12 mouse cellular contexts compared by ENCODE assay signal in the genomic region with DNA sequence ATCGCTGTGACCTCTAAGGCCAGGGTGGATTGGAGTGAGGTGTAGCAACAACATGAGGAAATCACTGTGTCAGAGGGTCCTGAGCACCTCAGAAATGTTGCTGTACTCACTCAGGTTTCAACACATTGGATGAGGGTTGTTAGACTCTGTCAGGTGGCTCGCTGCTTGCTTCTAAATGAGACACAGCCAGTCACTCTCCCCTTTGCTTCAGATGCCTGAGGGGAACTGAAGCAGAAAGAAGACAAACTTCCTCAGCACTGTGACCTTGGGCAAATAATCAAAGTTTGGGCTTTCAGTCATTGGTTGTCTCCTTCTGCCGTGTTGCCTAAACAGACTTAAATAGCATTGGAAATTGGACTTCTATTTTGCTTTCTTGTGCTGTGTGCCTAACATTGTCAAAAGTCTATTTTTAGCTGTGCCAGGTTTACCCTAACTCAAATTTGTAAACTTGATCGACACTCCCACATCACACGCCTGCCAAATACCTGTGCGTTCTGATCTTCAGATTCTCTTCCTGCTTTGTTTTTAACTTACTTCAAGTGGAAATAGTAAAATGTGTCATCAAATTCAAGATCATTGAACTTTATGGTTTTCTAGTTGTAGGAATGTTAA.
DNase-seq lines count a peak whose midpoint lies in the region; ATAC-seq and TF ChIP-seq lines count a peak whose summit lies in the region.
"Had no signal": no experiment of that assay in that cellular context is flagged by ENCODE, and none has a peak within 500 bp of the region (broad histone marks: within the 10 kb centered on the region; RNA-seq: fewer than 3 reads in every experiment).

No protein-coding gene starts in this region.

- intact Hi-C loops in heart, postnatal 36 days (cut with DNase I) = no loop called here

- no peak overlapping the region for H3K4me3 ChIP-seq in heart, embryonic 14.5 days (ENCODE audit: control insufficient read depth in 1 of 2, insufficient read depth in 1 of 2, low read depth in 1 of 2, low read length in 2 of 2)
- H3K4me3 ChIP-seq in heart, postnatal 0 days (ENCODE audit: low read depth, low read length) = no peak overlapping the region
- H3K4me3 ChIP-seq: embryonic facial prominence, embryonic 15.5 days; forebrain, embryonic 12.5 days had no signal

- no peak for TF ChIP-seq CTCF in heart, postnatal 0 days (IDR thresholded peaks at IDR 0.05; ENCODE audit: low read depth)

- H3K27ac ChIP-seq in heart, embryonic 14.5 days (replicated peaks in 1 of 2; ENCODE audit: control insufficient read depth in 1 of 2, insufficient read depth in 1 of 2, low read depth in 2 of 2, low read length in 2 of 2) = peak overlapping the region; percentile 62 to 74
- peak overlapping the region; percentile 73 for H3K27ac ChIP-seq in heart, postnatal 0 days (ENCODE audit: low read depth)
- H3K27ac ChIP-seq: embryonic facial prominence, embryonic 15.5 days; forebrain, embryonic 12.5 days had no signal

- DNase-seq in heart, postnatal 36 days = no peak
- DNase-seq in heart, postnatal 0 days (ENCODE audit: low spot score) = no peak
- DNase-seq in kidney, adult 18-20 months = peak; percentile 48
- peak; percentile 49 to 63 for DNase-seq in kidney, postnatal 25 days
- no peak for DNase-seq in urinary bladder, postnatal 14 days (ENCODE audit: low spot score)
- no peak for DNase-seq in thymus, postnatal 14 days
- DNase-seq: cerebellum, adult 11 months; thymus, adult 2 months had no signal

- H3K4me1 ChIP-seq in heart, embryonic 14.5 days (ENCODE audit: control insufficient read depth in 2 of 2, insufficient read depth in 2 of 2, low read length in 2 of 2) = peaks cover 8 to 26% of the 10 kb centered on the region in 2 experiments
- peaks cover 34% of the 10 kb centered on the region for H3K4me1 ChIP-seq in heart, postnatal 0 days (ENCODE audit: control insufficient read depth, insufficient read depth)
- H3K4me1 ChIP-seq: forebrain, embryonic 12.5 days had no signal

- no peaks in the 10 kb centered on the region for H3K27me3 ChIP-seq in heart, embryonic 14.5 days (ENCODE audit: control insufficient read depth, insufficient read depth, low read length)
- H3K27me3 ChIP-seq in heart, postnatal 0 days (ENCODE audit: control insufficient read depth, insufficient read depth, low read length) = no peaks in the 10 kb centered on the region
- H3K27me3 ChIP-seq: CH12.LX; embryonic facial prominence, embryonic 15.5 days; forebrain, embryonic 12.5 days had no signal

- no peaks in the 10 kb centered on the region for H3K36me3 ChIP-seq in heart, embryonic 14.5 days (ENCODE audit: control insufficient read depth, insufficient read depth, low read length)
- peaks cover 7% of the 10 kb centered on the region; the same call in 1 of the 2 replicates for H3K36me3 ChIP-seq in heart, postnatal 0 days (replicated peaks; ENCODE audit: control insufficient read depth, insufficient read depth, low read length)
- H3K36me3 ChIP-seq: embryonic facial prominence, embryonic 15.5 days; forebrain, embryonic 12.5 days had no signal

- 0 out of 2 replicates have a peak, but pooled peaks cover 6% of the 10 kb centered on the region for H3K9me3 ChIP-seq in heart, embryonic 14.5 days (ENCODE audit: control insufficient read depth, low read length)
- H3K9me3 ChIP-seq in heart, postnatal 0 days (replicated peaks; ENCODE audit: control insufficient read depth, low read length) = 0 out of 2 replicates have a peak, but pooled peaks cover 4% of the 10 kb centered on the region
- H3K9me3 ChIP-seq: embryonic facial prominence, embryonic 15.5 days; forebrain, embryonic 12.5 days had no signal

- H3K9ac ChIP-seq in heart, embryonic 14.5 days (ENCODE audit: low read length) = peak overlapping the region; percentile 5; the same call in 1 of the 2 replicates
- no peak overlapping the region for H3K9ac ChIP-seq in heart, postnatal 0 days (replicated peaks; ENCODE audit: low read depth, low read length)
- H3K9ac ChIP-seq: embryonic facial prominence, embryonic 15.5 days; forebrain, embryonic 12.5 days had no signal

- TF ChIP-seq EP300 in heart, postnatal 0 days (IDR thresholded peaks at IDR 0.05; ENCODE audit: low read depth) = no peak

- WGBS in heart, embryonic 14.5 days = 51% methylated on average over 6 of the region's 6 CpGs
- 43% methylated on average over 6 of the region's 6 CpGs for WGBS in heart, postnatal 0 days

- H3K4me2 ChIP-seq in heart, embryonic 14.5 days (ENCODE audit: low read length) = 0 out of 2 replicates have a peak overlapping the region, but pooled peaks have one; percentile 2
- no peak overlapping the region for H3K4me2 ChIP-seq in heart, postnatal 0 days (ENCODE audit: low read depth, low read length)
- H3K4me2 ChIP-seq: embryonic facial prominence, embryonic 15.5 days; forebrain, embryonic 12.5 days had no signal

- ATAC-seq in heart, embryonic 14.5 days (ENCODE audit: insufficient number of reproducible peaks, insufficient read depth, low FRiP score, low read depth) = no peak
- peak; percentile 30; the same call in 1 of the 2 replicates for ATAC-seq in heart, postnatal 0 days (ENCODE audit: insufficient read depth, low read depth)

Comparison
In these comparisons a context has a peak if more than half of its experiments do, and no peak if none do; other contexts are left out.
1. DNase-seq: peak in kidney, adult 18-20 months (single experiment) and kidney, postnatal 25 days (2 of 2); none in heart, postnatal 36 days (0 of 2), heart, postnatal 0 days (single experiment), urinary bladder, postnatal 14 days (single experiment) and thymus, postnatal 14 days (single experiment).